In the genomic region with DNA sequence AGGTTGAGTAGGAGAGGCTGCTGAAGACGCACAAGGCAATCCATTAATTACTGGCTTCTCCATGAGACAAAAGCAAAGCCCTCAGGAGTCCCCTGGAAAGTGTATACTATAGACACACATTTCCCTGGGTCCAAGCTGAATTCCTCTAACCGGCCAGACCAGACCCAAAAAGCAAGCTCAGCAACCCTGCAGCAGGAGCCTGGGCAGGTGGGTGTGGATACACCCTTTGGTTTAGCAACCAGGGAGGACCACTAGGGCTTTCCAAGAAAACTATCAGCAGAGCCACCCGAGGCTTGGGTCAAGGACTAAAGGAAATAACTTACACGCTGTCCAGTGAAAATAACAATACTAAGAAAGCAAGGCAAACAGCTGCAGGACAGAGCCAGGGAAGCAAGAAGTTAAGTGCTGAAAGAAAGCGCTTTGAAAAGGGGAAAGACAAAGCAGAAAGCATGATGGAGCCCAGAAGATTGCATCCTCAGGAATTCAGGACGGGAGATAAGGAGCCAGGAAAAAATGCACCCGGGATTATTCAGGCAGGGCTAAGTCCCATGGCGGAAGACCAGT, we compare ENCODE assay signal across 9 mouse cellular contexts. TPM values are rescaled to one million over a fixed set of nuclear protein-coding genes. Genes with fewer than 3 reads are reported as not detected.
A peak's percentile ranks its signal among the peaks of the same experiment; 100 is the strongest.
DNase-seq lines count a peak whose midpoint lies in the region; ATAC-seq and TF ChIP-seq lines count a peak whose summit lies in the region.
"Had no signal": no experiment of that assay in that cellular context is flagged by ENCODE, and none has a peak within 500 bp of the region (broad histone marks: within the 10 kb centered on the region; RNA-seq: fewer than 3 reads in every experiment).

No protein-coding gene starts in this region.

- no peaks in the 10 kb centered on the region for H3K36me3 ChIP-seq in lung, embryonic 16.5 days (ENCODE audit: control insufficient read depth, insufficient read depth, low read length)
- H3K36me3 ChIP-seq in limb, embryonic 12.5 days, result no peaks in the 10 kb centered on the region
- no peaks in the 10 kb centered on the region for H3K36me3 ChIP-seq in stomach, embryonic 14.5 days (ENCODE audit: control insufficient read depth, insufficient read depth, low read length)

- TF ChIP-seq CTCF in cerebellum, adult 2 months (IDR thresholded peaks at IDR 0.05; ENCODE audit: borderline replicate concordance, insufficient read depth, low read depth, low read length), result no peak

- 29% methylated on average over 8 of the region's 8 CpGs for WGBS in cerebellum, adult 2 months
- whole genome bisulfite sequencing in lung, embryonic 16.5 days, result 10% methylated on average over 8 of the region's 8 CpGs
- WGBS in limb, embryonic 12.5 days, result 15% methylated on average over 8 of the region's 8 CpGs
- WGBS in stomach, embryonic 14.5 days, result 15% methylated on average over 8 of the region's 8 CpGs

- peak overlapping the region; percentile 67 for H3K9ac ChIP-seq in lung, embryonic 16.5 days (ENCODE audit: low read length)
- peak overlapping the region; percentile 64; the same call in 1 of the 2 replicates for H3K9ac ChIP-seq in limb, embryonic 12.5 days (replicated peaks)
- H3K9ac ChIP-seq in stomach, embryonic 14.5 days (replicated peaks; ENCODE audit: low read depth, low read length), result no peak overlapping the region

- no peak for DNase-seq in cerebellum, adult 2 months
- DNase-seq in cerebellum, adult 8-10 months, result no peak
- no peak for DNase-seq in lung, postnatal 4 days
- no peak for DNase-seq in retina, embryonic 14.5 days (ENCODE audit: low spot score)
- DNase-seq: layer of hippocampus, postnatal 36 days had no signal

- no peak overlapping the region for H3K27ac ChIP-seq in cerebellum, adult 2 months (ENCODE audit: insufficient read depth, low read length)
- H3K27ac ChIP-seq in lung, embryonic 16.5 days (ENCODE audit: low read length), result no peak overlapping the region
- H3K27ac ChIP-seq in limb, embryonic 12.5 days, result no peak overlapping the region
- H3K27ac ChIP-seq in stomach, embryonic 14.5 days (ENCODE audit: low read length), result no peak overlapping the region

- no peaks in the 10 kb centered on the region for H3K9me3 ChIP-seq in lung, embryonic 16.5 days (ENCODE audit: control insufficient read depth, low read length)
- no peaks in the 10 kb centered on the region for H3K9me3 ChIP-seq in limb, embryonic 12.5 days
- no peaks in the 10 kb centered on the region for H3K9me3 ChIP-seq in stomach, embryonic 14.5 days (ENCODE audit: control insufficient read depth, low read depth, low read length)

- H3K27me3 ChIP-seq in cerebellum, adult 2 months (ENCODE audit: control insufficient read depth, insufficient read depth, low read length), result no peaks in the 10 kb centered on the region
- peaks cover 11% of the 10 kb centered on the region; the same call in 1 of the 2 replicates for H3K27me3 ChIP-seq in lung, embryonic 16.5 days (ENCODE audit: control insufficient read depth, insufficient read depth, low read depth, low read length)
- peaks cover 33% of the 10 kb centered on the region for H3K27me3 ChIP-seq in limb, embryonic 12.5 days
- peaks cover 5% of the 10 kb centered on the region; the same call in 1 of the 2 replicates for H3K27me3 ChIP-seq in stomach, embryonic 14.5 days (ENCODE audit: control insufficient read depth, insufficient read depth, low read length)

- TF ChIP-seq POLR2A in cerebellum, adult 2 months (IDR thresholded peaks at IDR 0.05; ENCODE audit: borderline replicate concordance, insufficient read depth, low read length), result no peak

- peak overlapping the region; percentile 98 for H3K4me2 ChIP-seq in lung, embryonic 16.5 days (ENCODE audit: low read depth, low read length)
- peak overlapping the region; percentile 99 for H3K4me2 ChIP-seq in limb, embryonic 12.5 days
- H3K4me2 ChIP-seq in stomach, embryonic 14.5 days (replicated peaks; ENCODE audit: low read depth, low read length), result peak overlapping the region; percentile 96

- H3K4me1 ChIP-seq in cerebellum, adult 2 months (ENCODE audit: control insufficient read depth, insufficient read depth, low read length), result no peaks in the 10 kb centered on the region
- H3K4me1 ChIP-seq in lung, embryonic 16.5 days (replicated peaks; ENCODE audit: control insufficient read depth, insufficient read depth, low read length), result peaks cover 10% of the 10 kb centered on the region
- H3K4me1 ChIP-seq in limb, embryonic 12.5 days (replicated peaks), result 0 out of 2 replicates have a peak, but pooled peaks cover 5% of the 10 kb centered on the region
- H3K4me1 ChIP-seq in stomach, embryonic 14.5 days (ENCODE audit: control insufficient read depth, insufficient read depth, low read length), result no peaks in the 10 kb centered on the region

- no peak for ATAC-seq in lung, embryonic 16.5 days (ENCODE audit: low read depth)
- ATAC-seq in limb, embryonic 12.5 days (ENCODE audit: insufficient number of reproducible peaks, insufficient read depth, low FRiP score, low TSS enrichment, low read depth), result no peak
- ATAC-seq in stomach, embryonic 14.5 days (ENCODE audit: insufficient number of reproducible peaks, insufficient read depth, low FRiP score, low read depth), result no peak
- ATAC-seq in monocyte, adult 5-6 weeks (replicated peaks; ENCODE audit: insufficient number of reproducible peaks, low FRiP score, low TSS enrichment, poor library complexity, severe bottlenecking), result no peak

- H3K4me3 ChIP-seq in cerebellum, adult 2 months (replicated peaks; ENCODE audit: insufficient read depth, low read depth, low read length), result peak overlapping the region; percentile 83
- H3K4me3 ChIP-seq in lung, embryonic 16.5 days (ENCODE audit: low read length), result peak overlapping the region; percentile 67
- H3K4me3 ChIP-seq in limb, embryonic 12.5 days (replicated peaks), result peak overlapping the region; percentile 69
- peak overlapping the region; percentile 55 for H3K4me3 ChIP-seq in stomach, embryonic 14.5 days (ENCODE audit: low read depth, low read length)

RNA-seq across cellular contexts. Expression of a gene that starts 27.5 kb away (rescaled TPM):
- 8.3 and 8.6 TPM in 2 replicates for polyA plus RNA-seq in cerebellum, adult 2 months (2012; rRNA removed)
- polyA plus RNA-seq in lung, embryonic 16.5 days (2015; fragmentation: Nextera tagmentation; extraction: Ambion mirVana), result 5.7 and 5.9 TPM in 2 replicates
- 3.8 TPM in 2 replicates for polyA plus RNA-seq in limb, embryonic 12.5 days (2016; fragmentation: Nextera tagmentation; extraction: Ambion mirVana)
- 4.8 and 6.1 TPM in 2 replicates for polyA plus RNA-seq in stomach, embryonic 14.5 days (2014; fragmentation: Nextera tagmentation; extraction: Ambion mirVana)
- total RNA-seq in monocyte, adult 5-6 weeks (2017), result 112 to 213 TPM (median 125 TPM) in 3 replicates
